Mouse (Mus musculus) spleen, postnatal 10 days (tissue): Measurements from ENCODE around the gene Acox3.

Source experiments
- DNase-seq, 2 experiments: peaks; one replicate each; pipeline ENCODE4 v3.0.0; 2021 to 2022; ENCODE audit warnings: low spot score in 2 of 2

Acox3 gene

DNA sequence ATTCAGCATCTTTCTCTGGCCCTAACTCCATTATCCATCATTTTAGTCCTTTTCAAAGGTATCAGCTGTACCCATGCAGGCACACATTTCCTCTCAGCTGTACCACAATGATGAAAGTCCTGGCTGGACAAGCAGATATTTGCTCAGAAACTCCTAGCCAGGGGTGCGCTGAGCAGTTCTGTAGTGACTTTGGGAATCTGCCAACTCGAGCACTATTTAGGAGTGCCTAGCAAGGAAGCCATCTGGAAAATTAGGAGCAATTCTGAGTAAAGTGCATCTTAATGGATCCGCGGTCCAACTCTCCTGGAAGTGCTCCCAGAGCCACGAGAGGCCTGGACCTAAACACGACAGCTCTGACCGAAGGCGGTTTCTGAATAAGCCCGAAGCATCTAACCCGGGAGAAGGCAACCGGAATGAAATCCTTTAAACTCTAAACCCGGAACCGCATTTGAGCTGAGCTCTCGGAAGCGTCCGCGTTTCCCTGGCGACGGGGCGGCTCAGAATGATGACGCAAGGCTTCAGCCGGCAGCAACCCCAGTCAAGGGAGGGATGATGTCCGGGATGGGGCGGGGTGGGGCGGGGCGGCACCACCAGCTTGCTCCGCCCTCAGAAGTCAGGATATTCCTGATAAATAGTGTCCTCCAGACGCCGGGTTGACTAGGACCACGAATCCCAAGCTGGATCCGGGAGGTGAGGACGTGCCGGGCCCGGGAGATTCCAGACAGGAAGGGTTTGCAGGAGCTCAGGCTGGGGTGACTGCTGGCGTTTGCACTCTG, at the start of gene Acox3:
TSS of gene Acox3 (plus strand) at position 596 of the 776 bp plus-strand sequence.
- DNase-seq = peak; percentile 79 to 96

DNA sequence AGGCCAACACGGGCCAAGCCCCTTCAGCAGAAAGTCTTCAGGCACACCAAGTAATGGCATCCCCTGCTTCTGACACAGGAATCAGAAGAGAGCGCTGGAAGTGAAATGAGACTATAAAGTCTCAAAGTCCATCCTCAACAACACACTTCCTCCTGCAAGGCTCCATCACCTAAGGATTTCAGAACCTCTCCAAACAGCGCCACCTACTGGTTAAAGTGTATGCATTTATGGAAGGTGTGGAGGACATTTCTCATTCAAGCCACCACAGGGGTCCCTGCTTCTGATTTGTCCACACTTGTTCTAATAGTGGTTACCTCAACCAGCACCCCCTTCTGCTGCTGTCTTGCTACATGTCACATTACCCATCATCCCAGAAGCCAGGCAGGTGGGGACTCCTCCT, 46.6 kb upstream of the Acox3 start:
- no peak for DNase-seq

DNA sequence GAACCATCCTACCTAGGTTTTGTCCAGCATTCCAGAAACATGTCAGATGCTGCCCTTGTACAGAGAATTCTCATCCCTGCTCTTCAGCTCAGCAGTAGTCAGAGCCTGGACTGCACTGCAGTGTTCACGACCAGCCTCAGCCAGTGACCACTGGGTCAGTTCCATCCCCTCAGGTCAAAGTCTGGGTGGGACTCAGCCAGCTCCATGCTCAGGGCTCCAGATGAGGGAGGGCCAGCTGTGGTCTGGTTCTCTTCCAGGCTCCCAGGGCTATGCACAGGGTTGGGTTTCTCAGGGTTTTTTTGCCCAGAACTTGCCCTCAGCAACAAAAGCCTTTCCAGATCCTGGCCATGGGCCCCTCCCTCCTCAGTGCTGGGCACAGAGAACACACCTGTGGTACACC, 45.4 kb upstream of the Acox3 start:
- DNase-seq = no peak

DNA sequence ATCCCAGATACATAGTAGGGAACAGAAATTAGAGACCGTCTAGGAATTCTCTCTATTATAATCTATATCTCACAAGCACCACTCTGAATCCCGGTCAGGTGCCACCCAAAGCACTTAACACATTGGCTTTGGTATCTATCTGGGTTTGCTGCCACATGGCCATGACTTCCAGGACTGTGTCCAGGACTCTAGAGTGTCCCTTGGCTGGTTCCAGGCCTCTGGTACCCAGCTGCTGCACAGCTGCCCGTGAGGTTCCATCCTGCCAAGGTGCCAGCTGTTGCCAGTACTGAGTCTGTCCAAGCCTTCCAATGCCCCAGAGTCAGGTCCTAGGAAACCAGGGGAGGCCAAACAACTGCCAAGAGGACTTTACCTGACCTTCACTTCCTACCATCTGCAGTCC, 44.8 kb upstream of the Acox3 start:
- no peak for DNase-seq

DNA sequence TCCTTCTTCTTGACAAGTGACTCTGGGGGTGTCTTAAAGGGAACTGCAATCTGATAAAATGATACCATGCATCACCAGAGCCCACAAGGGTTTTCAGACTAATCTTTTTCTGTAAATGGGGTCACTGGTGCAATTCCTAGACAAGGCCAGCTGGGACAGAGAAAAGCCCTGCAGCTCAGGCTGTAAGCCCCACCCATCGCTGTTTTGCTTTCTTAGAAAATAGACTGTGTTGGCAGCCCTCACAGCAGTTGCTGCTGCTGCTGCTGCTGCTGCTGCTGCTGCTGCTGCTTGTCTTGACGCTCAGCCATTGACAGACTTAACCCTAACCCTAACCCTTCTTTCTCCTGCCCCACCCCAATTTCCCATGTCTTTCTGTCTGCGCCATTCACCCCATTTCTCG, 43.3 kb upstream of the Acox3 start:
- DNase-seq = no peak

DNA sequence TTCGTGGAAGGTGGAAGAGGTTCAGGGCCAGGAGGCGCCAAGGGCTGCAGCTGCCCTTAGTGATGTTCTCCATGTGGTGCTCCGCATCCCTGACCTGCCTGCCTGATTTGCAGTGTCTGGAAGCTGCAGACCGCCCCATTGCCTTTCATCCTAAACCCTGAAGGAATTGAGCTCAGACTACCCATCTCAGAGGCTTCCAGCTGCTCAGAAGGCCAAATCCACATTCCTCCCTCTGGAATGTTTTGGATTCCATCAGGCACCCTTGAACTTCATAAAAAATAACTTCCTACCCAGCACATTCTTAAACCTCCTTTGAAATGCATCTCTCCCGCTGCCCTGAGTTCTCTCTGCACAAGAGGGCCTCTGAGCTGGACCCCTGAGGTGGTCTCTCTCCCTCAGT, 42.3 kb upstream of the Acox3 start:
- no peak for DNase-seq

DNA sequence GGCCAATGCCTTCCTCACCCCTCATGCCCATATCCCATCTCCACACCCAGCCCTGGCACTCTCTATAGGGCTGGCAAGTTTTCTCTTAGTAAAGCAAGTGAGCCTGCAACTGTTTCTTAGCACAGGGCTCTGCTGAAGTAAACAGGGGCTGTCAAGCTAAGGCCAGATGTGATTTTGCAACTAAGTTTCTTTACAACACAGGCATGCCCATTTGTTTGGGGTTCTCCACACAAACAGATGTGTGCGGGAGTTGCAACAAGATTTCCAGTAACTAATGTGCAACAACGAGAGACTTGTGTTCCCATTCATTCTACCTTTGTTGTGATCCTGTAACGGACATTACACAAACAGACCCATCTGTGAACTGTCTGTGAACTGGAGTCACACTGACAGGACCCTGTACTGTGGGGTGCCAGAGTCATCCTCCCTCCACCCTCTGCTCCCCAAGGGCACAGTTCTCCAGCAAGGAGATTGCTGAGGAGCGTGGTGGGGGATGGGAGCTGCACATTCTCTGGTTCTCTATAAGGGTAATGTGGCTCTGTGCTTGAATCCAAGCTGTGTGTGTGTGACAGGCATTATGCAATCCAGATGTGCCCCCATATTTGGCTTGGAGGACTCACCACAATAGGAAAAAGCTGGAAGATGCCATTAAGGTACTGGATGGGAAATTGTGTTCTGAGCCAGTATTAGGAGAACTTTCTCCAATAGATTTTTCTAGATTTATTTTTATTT, 41.6 kb upstream of the Acox3 start:
- no peak for DNase-seq

DNA sequence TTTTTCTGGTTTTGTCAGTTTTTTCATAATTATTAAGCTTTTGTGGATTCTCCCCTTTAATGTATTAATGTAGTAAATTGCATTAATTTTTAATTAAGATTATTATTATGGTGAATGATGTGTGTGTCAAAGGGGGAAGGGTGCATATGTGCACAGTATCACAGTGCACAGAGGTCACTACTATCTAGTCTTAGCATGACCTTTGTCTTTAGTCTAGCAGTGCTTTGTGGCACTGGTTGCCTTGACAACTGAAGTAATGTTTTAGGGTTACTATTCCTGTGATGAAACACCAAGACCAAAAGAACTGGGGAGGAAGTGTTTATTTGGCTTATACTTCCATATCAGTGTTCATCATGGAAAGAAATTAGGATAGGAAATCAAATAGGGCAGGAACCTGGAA, 36.7 kb upstream of the Acox3 start:
- DNase-seq = no peak

DNA sequence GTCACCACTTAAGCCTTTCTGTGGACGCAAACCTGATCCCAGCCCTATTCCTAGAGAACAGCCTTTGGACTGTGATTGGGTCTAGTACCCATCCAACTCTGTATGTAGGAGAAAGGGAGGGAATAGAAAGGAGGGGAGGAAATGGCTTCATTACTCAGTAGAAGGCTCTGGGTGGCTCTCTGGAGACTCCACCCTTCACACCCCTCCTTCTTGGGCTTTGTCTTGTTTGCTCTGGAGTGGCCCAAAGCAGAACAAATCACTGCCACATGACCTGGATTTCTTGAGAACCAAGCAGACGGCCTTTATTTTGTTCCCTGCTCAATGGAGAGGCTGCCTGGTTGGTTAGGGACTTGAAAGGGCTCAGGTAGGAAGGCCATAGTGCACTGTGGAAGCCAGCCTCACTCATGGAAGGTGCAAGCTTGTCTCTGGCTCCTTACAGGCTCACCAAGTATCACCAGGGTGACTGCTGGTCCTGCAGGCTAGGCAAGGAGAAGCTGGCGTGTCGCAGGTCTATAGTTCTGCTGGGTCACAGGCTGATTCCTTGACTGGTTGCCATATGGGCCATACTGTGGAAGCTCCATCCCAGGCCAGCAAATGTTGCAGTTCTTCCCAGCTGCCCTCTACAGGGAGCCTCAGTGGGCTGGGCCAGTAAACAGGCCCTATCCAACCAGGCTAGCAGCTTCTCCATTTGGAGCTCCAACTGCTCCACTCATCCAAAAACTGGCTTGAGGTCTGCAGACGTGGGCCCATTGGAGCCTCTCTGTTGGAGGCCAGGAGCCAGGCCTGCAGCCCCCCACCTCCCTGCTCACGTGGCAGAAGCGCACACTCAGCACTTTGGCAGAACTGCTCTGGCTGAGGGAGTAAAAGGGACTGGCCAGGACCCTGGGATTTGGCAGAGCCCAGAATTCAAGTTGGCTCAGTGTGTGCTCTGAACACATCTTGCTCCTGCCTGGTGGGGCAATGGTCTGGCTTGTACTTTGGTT, 30.7 kb upstream of the Acox3 start:
- DNase-seq = no peak

DNA sequence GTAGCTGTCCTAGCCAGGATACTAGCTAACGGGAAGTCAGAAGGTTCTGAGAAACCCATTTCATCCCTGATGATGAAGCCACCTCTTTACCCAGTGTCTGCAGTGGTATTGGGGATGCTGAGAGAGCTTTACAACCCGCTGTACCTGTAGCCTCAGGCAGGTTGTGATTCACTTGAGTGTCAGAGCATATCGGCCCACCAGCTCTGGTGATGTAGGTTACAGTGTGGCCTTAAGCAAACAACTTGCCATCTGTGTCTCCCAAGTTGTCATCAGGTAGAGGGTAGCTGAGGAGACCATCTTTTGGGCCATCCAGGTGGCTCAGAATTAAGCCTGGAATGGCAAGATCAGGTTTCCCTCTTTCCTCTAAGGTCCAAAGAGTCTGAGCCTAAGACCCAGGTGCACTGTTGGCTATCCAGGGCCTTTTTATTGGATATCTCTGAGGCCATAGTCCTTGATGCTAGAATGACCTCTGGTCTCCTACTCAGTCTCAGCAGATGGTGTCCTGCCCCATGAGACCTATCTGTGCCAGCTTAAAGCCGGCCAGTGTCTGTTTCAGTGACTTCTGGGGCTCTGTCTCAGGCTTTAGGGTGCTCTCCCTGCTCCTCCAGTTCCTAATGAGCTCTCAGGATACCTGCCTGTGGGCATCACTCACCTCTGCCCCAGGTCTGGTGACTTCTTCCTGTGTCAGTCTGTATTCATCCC, 29.9 kb upstream of the Acox3 start:
- no peak for DNase-seq

DNA sequence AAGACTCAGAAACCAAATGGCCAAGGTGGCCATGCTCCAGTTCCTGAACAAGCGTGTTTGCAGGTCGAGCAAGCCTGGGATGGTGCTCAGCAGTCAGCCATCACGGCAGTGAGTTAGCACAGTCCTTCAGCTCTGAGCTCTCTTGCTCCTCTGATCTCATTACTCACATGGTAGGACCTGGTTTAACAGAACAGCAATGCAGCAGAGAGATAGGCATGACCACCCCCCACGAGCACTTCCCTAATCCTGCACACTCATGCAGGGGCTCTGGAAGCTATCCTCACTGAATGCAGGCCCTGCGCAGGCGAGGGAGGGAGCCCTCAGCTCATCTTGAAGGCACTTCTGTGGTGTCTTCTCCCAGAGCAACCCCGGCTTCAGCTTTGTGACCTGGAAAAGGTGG, 26.4 kb upstream of the Acox3 start:
- DNase-seq = no peak

DNA sequence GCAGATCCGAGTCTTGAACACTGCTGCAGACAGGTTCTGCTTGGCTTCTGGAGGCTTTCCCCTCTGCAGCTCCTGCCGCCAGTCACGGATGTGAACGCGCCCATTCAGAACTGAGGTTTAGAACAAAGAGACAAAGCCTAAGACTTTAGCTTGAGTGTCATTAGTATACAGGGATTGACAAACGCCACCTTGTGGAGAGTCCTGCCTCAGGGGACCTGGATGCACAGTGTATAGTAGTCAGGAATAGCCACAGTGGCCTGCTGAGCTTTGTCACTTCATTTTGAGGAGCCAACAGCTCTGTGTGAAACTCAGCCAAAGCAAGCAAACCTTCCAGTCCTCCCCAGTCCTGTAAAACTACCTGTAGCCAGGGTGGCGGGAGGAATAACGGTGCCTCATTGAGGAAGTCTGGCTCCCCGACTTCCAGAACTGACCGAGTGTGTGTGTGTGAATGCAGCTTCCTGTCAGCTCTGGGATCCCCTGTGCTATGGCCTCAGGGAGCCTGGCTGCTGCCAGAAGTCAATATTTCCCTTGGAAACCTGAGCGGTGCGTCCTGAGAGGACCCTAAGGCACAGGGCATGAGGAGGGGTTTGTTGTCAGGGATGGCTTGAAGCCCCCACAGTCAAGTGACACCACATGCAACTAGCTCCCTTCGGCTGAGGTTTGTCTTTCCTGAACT, 24.8 kb upstream of the Acox3 start:
- DNase-seq = no peak

DNA sequence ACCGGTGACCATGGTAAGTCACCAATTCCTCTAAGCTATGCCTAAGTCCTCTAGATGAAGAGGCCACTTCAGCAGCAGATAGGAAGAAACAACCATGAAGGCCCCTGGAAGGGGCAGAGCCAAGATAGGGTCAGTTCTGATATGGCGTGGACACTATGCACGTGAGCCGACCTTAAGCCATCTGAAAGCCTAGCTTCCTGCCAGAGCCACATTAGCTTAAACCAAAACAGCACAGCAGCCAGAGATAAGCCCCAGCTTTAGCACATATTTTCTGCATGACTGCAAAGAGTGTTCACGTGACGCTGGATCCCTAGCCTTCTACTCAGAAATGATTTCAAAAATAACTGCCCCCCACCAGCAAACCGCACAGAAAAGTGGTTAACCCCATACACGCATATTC, 23.4 kb upstream of the Acox3 start:
- no peak for DNase-seq

DNA sequence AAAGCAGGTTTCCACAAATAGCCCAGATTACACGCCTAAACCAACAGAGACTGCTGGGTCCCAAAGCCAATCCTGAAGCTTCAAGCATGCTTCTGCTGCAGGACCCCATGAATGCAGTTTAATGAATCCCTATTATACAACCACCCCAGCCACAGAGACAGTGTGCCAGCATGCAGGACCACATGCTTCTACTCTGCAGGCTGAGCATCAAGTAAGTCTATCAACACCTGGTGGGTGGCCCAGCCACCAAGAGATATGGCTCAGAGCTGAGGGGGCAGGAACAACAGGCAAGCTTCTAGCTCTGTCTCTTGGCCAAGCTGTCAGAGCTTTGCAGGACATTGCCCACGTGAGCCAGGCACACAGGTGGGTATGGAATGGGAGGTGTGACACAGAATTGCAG, 20.2 kb upstream of the Acox3 start:
- DNase-seq = no peak

DNA sequence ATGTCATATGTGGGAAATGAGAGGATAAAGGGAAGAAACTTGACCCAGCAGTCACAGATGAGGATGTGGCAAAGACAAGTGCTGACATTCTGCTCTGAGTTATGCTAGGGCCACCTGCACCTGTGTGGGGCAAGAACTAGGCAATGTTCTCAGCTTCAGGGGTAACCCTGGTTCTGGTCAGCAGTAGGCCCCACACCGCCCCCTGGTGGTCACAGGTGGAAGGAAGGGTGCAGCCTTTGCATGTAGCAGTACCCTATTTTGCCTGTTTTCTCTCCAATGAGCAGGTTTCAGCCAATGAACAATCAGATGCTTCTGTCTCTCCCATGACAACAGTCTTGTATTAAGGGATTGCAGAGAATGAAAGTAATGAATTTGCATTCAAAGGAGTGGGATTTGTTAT, 19.4 kb upstream of the Acox3 start:
- DNase-seq = peak; percentile 66 to 83

DNA sequence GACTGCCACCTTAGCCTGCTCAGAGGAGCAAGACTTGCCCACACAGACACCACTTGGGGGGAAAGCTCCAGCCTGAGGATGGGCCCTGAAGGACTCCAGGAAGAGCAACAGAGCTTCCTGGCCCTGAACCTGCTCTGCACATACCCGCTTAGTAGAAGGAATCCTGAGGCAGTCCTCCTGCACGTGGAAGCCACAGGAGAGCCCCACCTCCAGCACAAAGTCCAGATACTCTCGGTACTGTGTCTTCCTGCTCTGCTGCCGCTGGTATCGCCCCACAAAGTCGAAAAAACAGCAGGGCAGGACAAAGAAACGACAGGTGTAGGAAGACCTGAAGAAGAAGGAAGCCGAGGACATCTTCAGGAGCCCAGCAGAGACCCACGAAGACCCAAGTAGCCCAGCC, 17.6 kb upstream of the Acox3 start:
- no peak for DNase-seq

DNA sequence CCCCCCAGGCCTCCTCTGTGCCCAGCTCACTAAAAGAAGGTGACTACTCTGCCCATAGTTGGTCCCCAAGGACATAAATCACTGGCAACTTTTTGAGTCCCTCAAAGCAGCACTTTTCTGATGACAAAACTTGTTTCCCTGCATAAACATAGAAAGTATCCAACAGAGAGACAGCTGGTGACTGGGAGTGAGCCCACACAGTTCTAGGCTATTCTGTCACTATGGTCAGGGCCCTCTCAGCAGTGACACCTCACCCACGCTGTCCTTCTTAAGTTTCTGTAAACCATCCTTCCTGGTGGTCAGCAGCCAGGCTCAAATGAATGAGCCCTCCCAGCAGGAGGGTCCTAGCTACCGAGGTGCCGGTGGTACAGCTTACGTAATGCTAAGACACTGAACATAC, 16.2 kb upstream of the Acox3 start:
- no peak for DNase-seq

DNA sequence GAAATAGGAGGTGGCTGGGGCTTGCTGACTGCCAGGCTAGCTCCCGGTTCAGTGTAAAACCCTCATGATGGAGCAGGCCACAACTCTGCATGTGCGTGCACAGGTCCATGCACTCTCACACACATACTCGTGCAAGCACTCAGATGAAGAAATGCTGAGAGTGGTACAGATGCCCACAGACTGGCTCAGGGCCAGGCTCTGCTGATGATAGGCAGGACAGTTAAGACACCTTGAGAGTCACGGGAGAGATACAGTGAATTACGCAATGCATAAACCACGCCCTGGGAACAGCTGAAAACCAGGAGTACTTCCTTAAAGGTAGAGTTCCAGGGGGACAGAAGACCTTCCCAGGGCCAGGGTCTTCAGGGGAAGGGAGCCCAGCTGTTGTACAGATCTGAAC, 11.3 kb upstream of the Acox3 start:
- no peak for DNase-seq

DNA sequence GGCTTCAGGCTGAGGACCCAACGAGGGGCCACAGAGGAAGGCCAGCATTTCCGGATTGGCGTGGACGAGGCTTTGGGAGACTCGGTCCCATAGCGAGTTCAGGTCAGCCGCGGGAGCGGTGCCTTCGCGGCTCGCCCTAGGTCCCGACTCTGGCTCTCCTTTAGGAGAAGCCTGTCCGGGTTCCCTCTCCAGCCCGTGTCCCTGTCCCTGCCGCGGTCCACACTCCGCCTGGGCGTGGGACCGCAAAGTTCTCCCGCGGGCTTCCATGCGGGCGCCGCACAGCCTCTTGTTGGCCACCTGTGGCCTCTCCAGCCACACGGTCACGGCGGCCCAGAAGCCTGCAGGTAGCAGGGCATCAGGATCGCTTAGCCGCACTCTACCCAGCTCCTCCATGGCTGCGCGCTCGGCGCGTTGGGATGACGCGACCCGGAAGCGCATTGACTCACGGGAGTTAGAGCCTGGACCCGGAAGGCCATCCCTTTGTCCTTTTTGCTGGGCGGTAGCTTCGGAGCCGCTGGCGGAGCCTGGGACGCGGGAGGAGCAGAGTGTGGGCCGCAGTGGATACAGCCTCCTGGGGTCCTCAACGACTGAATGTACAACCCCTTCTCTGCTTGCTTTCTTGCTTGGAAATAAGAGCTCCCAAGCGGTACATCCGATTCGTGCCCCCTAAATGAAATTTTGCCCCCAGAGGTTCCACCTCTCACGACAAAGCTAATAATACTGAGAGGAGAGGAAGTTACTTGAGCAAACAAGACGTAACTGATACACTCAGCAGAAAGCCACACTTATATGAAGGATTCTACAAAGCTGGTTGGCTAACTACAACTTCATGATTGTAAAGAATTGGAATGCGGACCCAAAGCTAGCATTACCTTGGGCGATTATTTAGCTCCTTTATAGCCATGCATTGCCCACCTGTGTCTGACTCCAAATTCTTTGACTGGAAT, 7.9 kb upstream of the Acox3 start, which contains the start of gene Trmt44:
TSS of gene Trmt44 (minus strand) at position 418 of the 947 bp plus-strand sequence.
- peak; percentile 78 to 91 for DNase-seq
